Mouse (Mus musculus): ENCODE results near the gene Sec22b. TPM values are rescaled to one million over a fixed set of nuclear protein-coding genes. Genes with fewer than 3 reads are reported as not detected.

The Sec22b gene
- total RNA-seq, 4 experiments from 2014 or later, result 43.2 to 56.8 (median 53.3) TPM

Other genes starting within 250 kb of the Sec22b start
- gene Prkab2, start 243.0 kb upstream of the Sec22b start, total RNA-seq (2022), result 10 to 100 TPM; 22.1 to 40.8 (median 32.5) TPM
- gene Gm17651, start 226.5 kb upstream of the Sec22b start, total RNA-seq (2022), result not detected
- gene Pde4dip, start 12.5 kb upstream of the Sec22b start, total RNA-seq (2022), result 1,000 to 10,000 TPM; 1,836 to 2,320 (median 2,004) TPM
- gene Notch2, start 112.3 kb downstream of the Sec22b start, total RNA-seq (2022), result 10 to 100 TPM; 15.1 to 20.0 (median 15.4) TPM